Comparison of ENCODE assay signal across 22 mouse cellular contexts in genomic region chr11:86364709-86365452, GRCm38 (mm10). TPM values are rescaled to one million over a fixed set of nuclear protein-coding genes. Genes with fewer than 3 reads are reported as not detected.
DNase-seq lines count a peak whose midpoint lies in the region; TF ChIP-seq lines count a peak whose summit lies in the region.
"Had no signal": no experiment of that assay in that cellular context is flagged by ENCODE, and none has a peak within 500 bp of the region (broad histone marks: within the 10 kb centered on the region; RNA-seq: fewer than 3 reads in every experiment).

No protein-coding gene starts in this region.

- H3K27me3 ChIP-seq in thymus, adult 2 months (ENCODE audit: control insufficient read depth, insufficient read depth, low read length): no peaks in the 10 kb centered on the region
- H3K27me3 ChIP-seq in MEL (ENCODE audit: control insufficient read depth in 1 of 2, insufficient read depth in 2 of 2, low read length in 2 of 2): no peaks in the 10 kb centered on the region
- H3K27me3 ChIP-seq in hindbrain, embryonic 10.5 days (ENCODE audit: insufficient read depth, poor library complexity, severe bottlenecking): no peaks in the 10 kb centered on the region
- H3K27me3 ChIP-seq: embryonic facial prominence, embryonic 12.5 days; forebrain, embryonic 13.5 days; forebrain, embryonic 15.5 days had no signal

- no peaks in the 10 kb centered on the region for H3K9me3 ChIP-seq in MEL (replicated peaks; ENCODE audit: insufficient read depth, low read length)
- H3K9me3 ChIP-seq in hindbrain, embryonic 10.5 days: no peaks in the 10 kb centered on the region
- H3K9me3 ChIP-seq: embryonic facial prominence, embryonic 10.5 days; embryonic facial prominence, embryonic 12.5 days; forebrain, embryonic 13.5 days; forebrain, embryonic 15.5 days; G1E had no signal

- peak overlapping the region; percentile 31; the same call in 1 of the 2 replicates for H3K27ac ChIP-seq in thymus, adult 2 months (ENCODE audit: control insufficient read depth, insufficient read depth, low read length)
- H3K27ac ChIP-seq in MEL (ENCODE audit: control insufficient read depth, low read depth, low read length): no peak overlapping the region
- no peak overlapping the region for H3K27ac ChIP-seq in hindbrain, embryonic 10.5 days
- H3K27ac ChIP-seq: embryonic facial prominence, embryonic 10.5 days; embryonic facial prominence, embryonic 12.5 days; forebrain, embryonic 13.5 days; forebrain, embryonic 15.5 days had no signal

- WGBS in thymus, adult 2 months: 82% methylated on average over 5 of the region's 5 CpGs
- 82% methylated on average over 5 of the region's 5 CpGs for WGBS in hindbrain, embryonic 10.5 days

- no peak for TF ChIP-seq CTCF in thymus, adult 2 months (IDR thresholded peaks at IDR 0.05; ENCODE audit: borderline replicate concordance, control insufficient read depth, extremely low read depth, insufficient read depth, low read length, poor library complexity)
- TF ChIP-seq CTCF in MEL (IDR thresholded peaks at IDR 0.05 in 2 of 3, conservative IDR thresholded peaks at IDR 0.05 in 1 of 3; ENCODE audit: control insufficient read depth in 1 of 3, insufficient read depth in 1 of 3, low read depth in 2 of 3, low read length in 3 of 3, poor library complexity in 1 of 3, severe bottlenecking in 1 of 3): no peak

- TF ChIP-seq EP300 in MEL (IDR thresholded peaks at IDR 0.05; ENCODE audit: low read depth in 1 of 2, low read length in 2 of 2): peak; percentile 54 to 56; a peak in 3 of 4 replicates

- H3K9ac ChIP-seq in MEL (ENCODE audit: control insufficient read depth, low read depth, low read length, poor library complexity, severe bottlenecking): no peak overlapping the region
- H3K9ac ChIP-seq: embryonic facial prominence, embryonic 12.5 days; forebrain, embryonic 13.5 days; forebrain, embryonic 15.5 days; forebrain, postnatal 0 days had no signal

- H3K4me3 ChIP-seq in thymus, adult 2 months (ENCODE audit: control insufficient read depth, insufficient read depth, low read length): no peak overlapping the region
- no peak overlapping the region for H3K4me3 ChIP-seq in MEL (ENCODE audit: control insufficient read depth in 1 of 2, insufficient read depth in 1 of 2, low read depth in 2 of 2, low read length in 2 of 2)
- H3K4me3 ChIP-seq in hindbrain, embryonic 10.5 days: no peak overlapping the region
- H3K4me3 ChIP-seq: embryonic facial prominence, embryonic 10.5 days; embryonic facial prominence, embryonic 12.5 days; forebrain, embryonic 13.5 days; forebrain, embryonic 15.5 days had no signal

- DNase-seq in lung, postnatal 10 days: peak; percentile 12
- DNase-seq in lung, postnatal 25 days (ENCODE audit: low spot score): no peak
- no peak for DNase-seq in thymus, adult 2 months
- DNase-seq in thymus, postnatal 36 days: no peak
- peak; percentile 27 for DNase-seq in thymus, postnatal 14 days
- no peak for DNase-seq in thymus, postnatal 25 days
- peak; percentile 72 for DNase-seq in MEL (ENCODE audit: low read depth, low spot score)
- DNase-seq in hindbrain, embryonic 10.5 days (ENCODE audit: low spot score): no peak
- DNase-seq: adrenal gland, adult 8-10 months; adrenal gland, postnatal 14 days; adrenal gland, postnatal 36 days; cerebellum, adult 11-12 months; cerebellum, adult 2 months; cerebellum, adult 9-10 months; cerebellum, postnatal 10 days; cerebellum, postnatal 25 days; forebrain, postnatal 0 days had no signal

- H3K36me3 ChIP-seq in thymus, adult 2 months (ENCODE audit: control insufficient read depth, insufficient read depth, low read length): no peaks in the 10 kb centered on the region
- peaks cover 0 to 8% of the 10 kb centered on the region in 2 experiments; a peak in 2 of 4 replicates for H3K36me3 ChIP-seq in MEL (ENCODE audit: control insufficient read depth in 1 of 2, insufficient read depth in 2 of 2, low read length in 2 of 2)
- H3K36me3 ChIP-seq in hindbrain, embryonic 10.5 days: no peaks in the 10 kb centered on the region
- H3K36me3 ChIP-seq: embryonic facial prominence, embryonic 10.5 days; embryonic facial prominence, embryonic 12.5 days; forebrain, embryonic 15.5 days; G1E had no signal

- TF ChIP-seq RAD21 in MEL (IDR thresholded peaks at IDR 0.05; ENCODE audit: low read depth, low read length): no peak

- H3K4me1 ChIP-seq in thymus, adult 2 months (replicated peaks; ENCODE audit: control insufficient read depth, insufficient read depth, low read length): peaks cover 15% of the 10 kb centered on the region
- H3K4me1 ChIP-seq in MEL (ENCODE audit: control insufficient read depth in 1 of 2, insufficient read depth in 2 of 2, low read length in 2 of 2): peaks cover 6 to 10% of the 10 kb centered on the region in 2 experiments; a peak in 3 of 4 replicates
- H3K4me1 ChIP-seq in hindbrain, embryonic 10.5 days (replicated peaks): no peaks in the 10 kb centered on the region
- H3K4me1 ChIP-seq: forebrain, embryonic 13.5 days; forebrain, embryonic 15.5 days had no signal

- no peaks in the 10 kb centered on the region for H3K79me2 ChIP-seq in MEL (ENCODE audit: control insufficient read depth, insufficient read depth, low read length, poor library complexity)

- TF ChIP-seq POLR2A in thymus, adult 2 months (IDR thresholded peaks at IDR 0.05; ENCODE audit: control insufficient read depth, extremely low read depth, insufficient read depth, low read length, poor library complexity): no peak
- no peak for TF ChIP-seq POLR2A in MEL (IDR thresholded peaks at IDR 0.05; ENCODE audit: control insufficient read depth in 1 of 2, insufficient read depth in 1 of 2, low read depth in 1 of 2, low read length in 2 of 2, poor library complexity in 1 of 2)

TF ChIP-seq in MEL, 35 proteins besides CTCF, POLR2A, EP300 and RAD21:
- TF ChIP-seq TCF12 (IDR thresholded peaks at IDR 0.05; ENCODE audit: low read depth, low read length) (peak; percentile 37; the same call in 1 of the 2 replicates), HCFC1 (IDR thresholded peaks at IDR 0.05; ENCODE audit: low read depth, low read length) (no peak), TAL1 (IDR thresholded peaks at IDR 0.05; ENCODE audit: low read length) (peak; percentile 33; the same call in 1 of the 2 replicates), GATA1 (IDR thresholded peaks at IDR 0.05; ENCODE audit: low read depth, low read length) (peak; percentile 70), MEF2A (IDR thresholded peaks at IDR 0.05; ENCODE audit: extremely low read depth, insufficient replicate concordance, low read depth, low read length, poor library complexity, severe bottlenecking) (no peak), RCOR1 (IDR thresholded peaks at IDR 0.05; ENCODE audit: low read depth, low read length) (peak; percentile 54)

RNA-seq across cellular contexts. Expression of gene Med13, which starts 7.5 kb away (rescaled TPM):
- 60.6 and 69.5 TPM in 2 replicates for polyA plus RNA-seq in thymus, adult 2 months (2012; rRNA removed)
- total RNA-seq in MEL (2012; rRNA removed): 26.4 and 34.8 TPM in 2 replicates
- polyA plus RNA-seq in MEL (2012; ENCODE audit: insufficient read depth in 1 of 2, insufficient read length in 2 of 2, low read depth in 1 of 2, low replicate concordance in 2 of 2, missing spikeins in 1 of 2): 100 to 1,000 TPM in 1 of 2 experiments, 10 to 100 TPM in 1; 23.3 to 114 TPM
- polyA plus RNA-seq in hindbrain, embryonic 10.5 days (2016; fragmentation: Nextera tagmentation; extraction: Ambion mirVana): 5.9 and 7.4 TPM in 2 replicates

Comparison
In these comparisons a context has a peak if more than half of its experiments do, and no peak if none do; other contexts are left out.
1. DNase-seq: peak in lung, postnatal 10 days (single experiment), thymus, postnatal 14 days (single experiment) and MEL (single experiment); none in lung, postnatal 25 days (single experiment), thymus, adult 2 months (single experiment), thymus, postnatal 36 days (0 of 2), thymus, postnatal 25 days (single experiment) and hindbrain, embryonic 10.5 days (single experiment).